Mouse (Mus musculus): ENCODE measurements around the gene Bcl3.

The Bcl3 gene

GRCm38 (mm10) chr7:19834055-19834454, 11.5 kb upstream of the Bcl3 start:
- no peak for DNase-seq (ENCODE audit: low spot score in 2 of 2)

- DNase-seq (ENCODE audit: low spot score in 2 of 2), result no peak
These were observed 9.3 kb upstream of the Bcl3 start for GRCm38 (mm10) chr7:19831837-19832236.

- no peak for DNase-seq (ENCODE audit: low spot score in 2 of 2)
These were observed 8.1 kb upstream of the Bcl3 start for GRCm38 (mm10) chr7:19830682-19831156.

- DNase-seq (ENCODE audit: low spot score in 2 of 2), result no peak
These were observed 7.1 kb upstream of the Bcl3 start for GRCm38 (mm10) chr7:19829694-19830093.

GRCm38 (mm10) chr7:19826756-19827155, 4.2 kb upstream of the Bcl3 start:
- DNase-seq (ENCODE audit: low spot score in 2 of 2), result no peak

GRCm38 (mm10) chr7:19824182-19824973, 1.8 kb upstream of the Bcl3 start:
- no peak for DNase-seq (ENCODE audit: low spot score in 2 of 2)

GRCm38 (mm10) chr7:19823256-19824181, 949 bp upstream of the Bcl3 start:
- DNase-seq (ENCODE audit: low spot score in 2 of 2), result no peak

- no peak for DNase-seq (ENCODE audit: low spot score in 2 of 2)
These were observed 377 bp downstream of the Bcl3 start for GRCm38 (mm10) chr7:19822193-19822592.

GRCm38 (mm10) chr7:19821633-19822032, 937 bp downstream of the Bcl3 start:
- DNase-seq (ENCODE audit: low spot score in 2 of 2), result no peak

- DNase-seq (ENCODE audit: low spot score in 2 of 2), result no peak
These were observed 2.1 kb downstream of the Bcl3 start for GRCm38 (mm10) chr7:19820347-19821048.

GRCm38 (mm10) chr7:19818875-19819274, 3.7 kb downstream of the Bcl3 start:
- no peak for DNase-seq (ENCODE audit: low spot score in 2 of 2)

- DNase-seq (ENCODE audit: low spot score in 2 of 2), result no peak
These were observed 4.1 kb downstream of the Bcl3 start for GRCm38 (mm10) chr7:19818440-19818839.

GRCm38 (mm10) chr7:19817382-19818105, 5.0 kb downstream of the Bcl3 start:
- DNase-seq (ENCODE audit: low spot score in 2 of 2), result no peak

GRCm38 (mm10) chr7:19816224-19816771, 6.3 kb downstream of the Bcl3 start:
- no peak for DNase-seq (ENCODE audit: low spot score in 2 of 2)

GRCm38 (mm10) chr7:19815296-19816223, 7.0 kb downstream of the Bcl3 start:
- no peak for DNase-seq (ENCODE audit: low spot score in 2 of 2)

GRCm38 (mm10) chr7:19813579-19814122, 8.9 kb downstream of the Bcl3 start:
- DNase-seq (ENCODE audit: low spot score in 2 of 2), result no peak

- no peak for DNase-seq (ENCODE audit: low spot score in 2 of 2)
These were observed 9.4 kb downstream of the Bcl3 start for GRCm38 (mm10) chr7:19813161-19813560.

GRCm38 (mm10) chr7:19811114-19811513, 11.5 kb downstream of the Bcl3 start:
- no peak for DNase-seq (ENCODE audit: low spot score in 2 of 2)

GRCm38 (mm10) chr7:19809369-19809768, 13.2 kb downstream of the Bcl3 start:
- DNase-seq (ENCODE audit: low spot score in 2 of 2), result no peak
